Comparison of ENCODE assay signal across 13 mouse cellular contexts in the genomic region with DNA sequence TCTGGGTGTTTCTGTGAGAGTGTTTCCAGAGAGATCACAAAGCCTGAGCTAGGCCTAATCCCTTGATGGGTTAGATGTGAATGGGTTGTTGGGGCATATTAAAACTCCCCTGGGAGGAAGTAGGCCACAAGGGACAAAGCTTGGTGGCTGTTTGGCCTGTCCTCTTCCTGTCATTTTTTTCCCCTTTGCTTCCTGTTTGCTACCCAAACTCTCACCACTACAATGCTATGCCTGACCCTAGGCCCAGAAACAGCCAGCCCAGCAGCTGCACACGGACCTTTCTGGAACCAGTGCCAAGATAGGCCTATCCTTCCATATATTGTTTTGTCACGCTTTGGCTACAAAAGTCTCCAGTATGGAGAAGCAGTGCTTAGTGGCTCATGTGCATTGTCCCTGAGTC. TPM values are rescaled to one million over a fixed set of nuclear protein-coding genes. Genes with fewer than 3 reads are reported as not detected.
A peak's percentile ranks its signal among the peaks of the same experiment; 100 is the strongest.
DNase-seq lines count a peak whose midpoint lies in the region; ATAC-seq and TF ChIP-seq lines count a peak whose summit lies in the region.
"Had no signal": no experiment of that assay in that cellular context is flagged by ENCODE, and none has a peak within 500 bp of the region (broad histone marks: within the 10 kb centered on the region; RNA-seq: fewer than 3 reads in every experiment).

No protein-coding gene starts in this region.

- H3K4me2 ChIP-seq in hindbrain, postnatal 0 days (ENCODE audit: low read depth, low read length), result no peak overlapping the region
- H3K4me2 ChIP-seq in hindbrain, embryonic 13.5 days, result no peak overlapping the region
- no peak overlapping the region for H3K4me2 ChIP-seq in intestine, embryonic 15.5 days (replicated peaks)
- no peak overlapping the region for H3K4me2 ChIP-seq in stomach, embryonic 16.5 days (ENCODE audit: low read depth, low read length)
- H3K4me2 ChIP-seq in hindbrain, embryonic 12.5 days (replicated peaks), result no peak overlapping the region
- H3K4me2 ChIP-seq: forebrain, embryonic 13.5 days; liver, embryonic 15.5 days had no signal

- 0 out of 2 replicates have a peak overlapping the region, but pooled peaks have one; percentile 11 for H3K27ac ChIP-seq in hindbrain, postnatal 0 days
- no peak overlapping the region for H3K27ac ChIP-seq in hindbrain, embryonic 13.5 days
- peak overlapping the region; percentile 61 for H3K27ac ChIP-seq in spleen, adult 2 months (ENCODE audit: insufficient read depth, low read length)
- H3K27ac ChIP-seq in intestine, embryonic 15.5 days, result peak overlapping the region; percentile 17; the same call in 1 of the 2 replicates
- H3K27ac ChIP-seq in stomach, embryonic 16.5 days (ENCODE audit: low read length), result peak overlapping the region; percentile 64
- H3K27ac ChIP-seq in hindbrain, embryonic 12.5 days, result no peak overlapping the region
- H3K27ac ChIP-seq: forebrain, embryonic 13.5 days; liver, embryonic 15.5 days had no signal

- no peak for TF ChIP-seq POLR2A in spleen, adult 2 months (IDR thresholded peaks at IDR 0.05; ENCODE audit: low read depth, low read length)

- DNase-seq in hindbrain, postnatal 0 days (ENCODE audit: low spot score), result no peak
- peak; percentile 36 to 51 for DNase-seq in spleen, adult 2 months (ENCODE audit: low read depth in 1 of 2, low spot score in 2 of 2)
- no peak for DNase-seq in spleen, adult 12 weeks (ENCODE audit: low spot score)
- no peak for DNase-seq in ovary, postnatal 36 days (ENCODE audit: low spot score)
- DNase-seq: embryo, embryonic 11 days; gastrocnemius, postnatal 25 days; retina, postnatal 1 day had no signal

- no peaks in the 10 kb centered on the region for H3K27me3 ChIP-seq in hindbrain, postnatal 0 days (ENCODE audit: insufficient read depth, low read length)
- H3K27me3 ChIP-seq in hindbrain, embryonic 13.5 days, result no peaks in the 10 kb centered on the region
- no peaks in the 10 kb centered on the region for H3K27me3 ChIP-seq in spleen, adult 2 months (ENCODE audit: control insufficient read depth, insufficient read depth, low read length)
- no peaks in the 10 kb centered on the region for H3K27me3 ChIP-seq in intestine, embryonic 15.5 days (replicated peaks)
- no peaks in the 10 kb centered on the region for H3K27me3 ChIP-seq in stomach, embryonic 16.5 days (ENCODE audit: control insufficient read depth, insufficient read depth, low read length)
- no peaks in the 10 kb centered on the region for H3K27me3 ChIP-seq in hindbrain, embryonic 12.5 days
- H3K27me3 ChIP-seq: forebrain, embryonic 13.5 days; liver, embryonic 15.5 days had no signal

- ATAC-seq in hindbrain, postnatal 0 days, result no peak
- no peak for ATAC-seq in hindbrain, embryonic 13.5 days (ENCODE audit: low FRiP score)
- ATAC-seq in intestine, embryonic 15.5 days, result no peak
- ATAC-seq in stomach, embryonic 16.5 days (ENCODE audit: insufficient read depth, low FRiP score), result no peak
- no peak for ATAC-seq in hindbrain, embryonic 12.5 days (ENCODE audit: low FRiP score)
- ATAC-seq: forebrain, embryonic 13.5 days had no signal

- 61% methylated on average over 2 of the region's 2 CpGs for WGBS in hindbrain, postnatal 0 days
- 81% methylated on average over 2 of the region's 2 CpGs for WGBS in hindbrain, embryonic 13.5 days
- 23% methylated on average over 2 of the region's 2 CpGs for WGBS in spleen, adult 2 months
- 66% methylated on average over 2 of the region's 2 CpGs for WGBS in intestine, embryonic 15.5 days
- WGBS in stomach, embryonic 16.5 days, result 54% methylated on average over 2 of the region's 2 CpGs
- 67% methylated on average over 2 of the region's 2 CpGs for WGBS in hindbrain, embryonic 12.5 days

- H3K4me3 ChIP-seq in hindbrain, postnatal 0 days (ENCODE audit: low read length), result no peak overlapping the region
- H3K4me3 ChIP-seq in hindbrain, embryonic 13.5 days, result no peak overlapping the region
- no peak overlapping the region for H3K4me3 ChIP-seq in spleen, adult 2 months (ENCODE audit: extremely low read depth, insufficient read depth, insufficient read length)
- no peak overlapping the region for H3K4me3 ChIP-seq in intestine, embryonic 15.5 days (replicated peaks)
- no peak overlapping the region for H3K4me3 ChIP-seq in stomach, embryonic 16.5 days (replicated peaks; ENCODE audit: low read length)
- no peak overlapping the region for H3K4me3 ChIP-seq in hindbrain, embryonic 12.5 days
- H3K4me3 ChIP-seq: forebrain, embryonic 13.5 days; liver, embryonic 15.5 days had no signal

- no peaks in the 10 kb centered on the region for H3K9me3 ChIP-seq in hindbrain, postnatal 0 days (ENCODE audit: low read length)
- H3K9me3 ChIP-seq in hindbrain, embryonic 13.5 days, result no peaks in the 10 kb centered on the region
- H3K9me3 ChIP-seq in intestine, embryonic 15.5 days, result no peaks in the 10 kb centered on the region
- H3K9me3 ChIP-seq in stomach, embryonic 16.5 days (replicated peaks; ENCODE audit: control insufficient read depth, low read length), result 0 out of 2 replicates have a peak, but pooled peaks cover 3% of the 10 kb centered on the region
- no peaks in the 10 kb centered on the region for H3K9me3 ChIP-seq in hindbrain, embryonic 12.5 days (replicated peaks)
- H3K9me3 ChIP-seq: forebrain, embryonic 13.5 days; liver, embryonic 15.5 days had no signal

- TF ChIP-seq CTCF in hindbrain, postnatal 0 days (IDR thresholded peaks at IDR 0.05; ENCODE audit: low read depth), result no peak
- no peak for TF ChIP-seq CTCF in spleen, adult 2 months (IDR thresholded peaks at IDR 0.05; ENCODE audit: extremely low read depth, insufficient read depth, insufficient read length, insufficient replicate concordance)

- H3K9ac ChIP-seq in hindbrain, postnatal 0 days (replicated peaks; ENCODE audit: low read length), result no peak overlapping the region
- no peak overlapping the region for H3K9ac ChIP-seq in hindbrain, embryonic 13.5 days
- H3K9ac ChIP-seq in intestine, embryonic 15.5 days, result no peak overlapping the region
- H3K9ac ChIP-seq in stomach, embryonic 16.5 days (ENCODE audit: low read length), result no peak overlapping the region
- no peak overlapping the region for H3K9ac ChIP-seq in hindbrain, embryonic 12.5 days
- H3K9ac ChIP-seq: forebrain, embryonic 13.5 days; liver, embryonic 15.5 days had no signal

- H3K36me3 ChIP-seq in hindbrain, postnatal 0 days (ENCODE audit: insufficient read depth, low read length), result 0 out of 2 replicates have a peak, but pooled peaks cover 8% of the 10 kb centered on the region
- H3K36me3 ChIP-seq in hindbrain, embryonic 13.5 days, result peaks cover 38% of the 10 kb centered on the region
- H3K36me3 ChIP-seq in spleen, adult 2 months (ENCODE audit: control insufficient read depth, insufficient read depth, low read length), result peaks cover 7% of the 10 kb centered on the region
- no peaks in the 10 kb centered on the region for H3K36me3 ChIP-seq in intestine, embryonic 15.5 days
- H3K36me3 ChIP-seq in stomach, embryonic 16.5 days (ENCODE audit: control insufficient read depth, insufficient read depth, low read length), result no peaks in the 10 kb centered on the region
- H3K36me3 ChIP-seq in hindbrain, embryonic 12.5 days, result peaks cover 23% of the 10 kb centered on the region

- no peaks in the 10 kb centered on the region for H3K4me1 ChIP-seq in hindbrain, postnatal 0 days (ENCODE audit: insufficient read depth, low read length)
- no peaks in the 10 kb centered on the region for H3K4me1 ChIP-seq in hindbrain, embryonic 13.5 days (replicated peaks)
- peaks cover 14% of the 10 kb centered on the region; the same call in 1 of the 2 replicates for H3K4me1 ChIP-seq in spleen, adult 2 months (ENCODE audit: control insufficient read depth, insufficient read depth, insufficient read length)
- 0 out of 2 replicates have a peak, but pooled peaks cover 2% of the 10 kb centered on the region for H3K4me1 ChIP-seq in intestine, embryonic 15.5 days (replicated peaks)
- H3K4me1 ChIP-seq in stomach, embryonic 16.5 days (ENCODE audit: control insufficient read depth, insufficient read depth, low read length), result peaks cover 7% of the 10 kb centered on the region
- H3K4me1 ChIP-seq in hindbrain, embryonic 12.5 days, result no peaks in the 10 kb centered on the region
- H3K4me1 ChIP-seq: forebrain, embryonic 13.5 days had no signal

RNA-seq across cellular contexts. Expression of a gene that starts 11.0 kb away (rescaled TPM):
- total RNA-seq in hindbrain, postnatal 0 days (2014; rRNA removed), result 35.6 and 38.1 TPM in 2 replicates
- 46.7 and 48.7 TPM in 2 replicates for polyA plus RNA-seq in hindbrain, postnatal 0 days (2015; fragmentation: Nextera tagmentation; extraction: Ambion mirVana)
- polyA plus RNA-seq in hindbrain, embryonic 13.5 days (2015; fragmentation: Nextera tagmentation; extraction: Ambion mirVana), result 52.5 and 52.8 TPM in 2 replicates
- polyA plus RNA-seq in spleen, adult 2 months (2012; rRNA removed), result 10.9 and 15.5 TPM in 2 replicates
- polyA plus RNA-seq in intestine, embryonic 15.5 days (2015; fragmentation: Nextera tagmentation; extraction: Ambion mirVana), result 53.4 and 59.8 TPM in 2 replicates
- 68.7 and 76.4 TPM in 2 replicates for polyA plus RNA-seq in stomach, embryonic 16.5 days (2015; fragmentation: Nextera tagmentation; extraction: Ambion mirVana)
- 57.0 and 62.9 TPM in 2 replicates for polyA plus RNA-seq in hindbrain, embryonic 12.5 days (2016; fragmentation: Nextera tagmentation; extraction: Ambion mirVana)

RNA-seq across cellular contexts. Expression of a gene that starts 33.0 kb away (rescaled TPM):
- total RNA-seq in hindbrain, postnatal 0 days (2014; rRNA removed), result 34.4 and 39.8 TPM in 2 replicates
- 73.7 and 83.0 TPM in 2 replicates for polyA plus RNA-seq in hindbrain, postnatal 0 days (2015; fragmentation: Nextera tagmentation; extraction: Ambion mirVana)
- polyA plus RNA-seq in hindbrain, embryonic 13.5 days (2015; fragmentation: Nextera tagmentation; extraction: Ambion mirVana), result 78.7 and 82.4 TPM in 2 replicates
- 7.1 and 9.8 TPM in 2 replicates for polyA plus RNA-seq in spleen, adult 2 months (2012; rRNA removed)
- polyA plus RNA-seq in intestine, embryonic 15.5 days (2015; fragmentation: Nextera tagmentation; extraction: Ambion mirVana), result 34.1 and 38.7 TPM in 2 replicates
- polyA plus RNA-seq in stomach, embryonic 16.5 days (2015; fragmentation: Nextera tagmentation; extraction: Ambion mirVana), result 32.1 and 33.1 TPM in 2 replicates
- polyA plus RNA-seq in hindbrain, embryonic 12.5 days (2016; fragmentation: Nextera tagmentation; extraction: Ambion mirVana), result 53.3 and 56.0 TPM in 2 replicates

RNA-seq across cellular contexts. Expression of a gene that starts 33.0 kb away (rescaled TPM):
- total RNA-seq in hindbrain, postnatal 0 days (2014; rRNA removed), result 24.9 and 31.4 TPM in 2 replicates
- 43.2 and 52.3 TPM in 2 replicates for polyA plus RNA-seq in hindbrain, postnatal 0 days (2015; fragmentation: Nextera tagmentation; extraction: Ambion mirVana)
- polyA plus RNA-seq in hindbrain, embryonic 13.5 days (2015; fragmentation: Nextera tagmentation; extraction: Ambion mirVana), result 31.3 and 40.2 TPM in 2 replicates
- 18.0 and 22.4 TPM in 2 replicates for polyA plus RNA-seq in spleen, adult 2 months (2012; rRNA removed)
- polyA plus RNA-seq in intestine, embryonic 15.5 days (2015; fragmentation: Nextera tagmentation; extraction: Ambion mirVana), result 51.4 and 65.0 TPM in 2 replicates
- 46.5 and 47.8 TPM in 2 replicates for polyA plus RNA-seq in stomach, embryonic 16.5 days (2015; fragmentation: Nextera tagmentation; extraction: Ambion mirVana)
- polyA plus RNA-seq in hindbrain, embryonic 12.5 days (2016; fragmentation: Nextera tagmentation; extraction: Ambion mirVana), result 23.5 and 34.7 TPM in 2 replicates

RNA-seq across cellular contexts. Expression of a gene that starts 59.2 kb away (rescaled TPM):
- 26.2 and 27.4 TPM in 2 replicates for total RNA-seq in hindbrain, postnatal 0 days (2014; rRNA removed)
- polyA plus RNA-seq in hindbrain, postnatal 0 days (2015; fragmentation: Nextera tagmentation; extraction: Ambion mirVana), result 44.7 and 47.0 TPM in 2 replicates
- polyA plus RNA-seq in hindbrain, embryonic 13.5 days (2015; fragmentation: Nextera tagmentation; extraction: Ambion mirVana), result 28.9 and 31.9 TPM in 2 replicates
- 39.9 and 46.2 TPM in 2 replicates for polyA plus RNA-seq in spleen, adult 2 months (2012; rRNA removed)
- 88.8 and 95.7 TPM in 2 replicates for polyA plus RNA-seq in intestine, embryonic 15.5 days (2015; fragmentation: Nextera tagmentation; extraction: Ambion mirVana)
- polyA plus RNA-seq in stomach, embryonic 16.5 days (2015; fragmentation: Nextera tagmentation; extraction: Ambion mirVana), result 66.0 and 71.7 TPM in 2 replicates
- polyA plus RNA-seq in hindbrain, embryonic 12.5 days (2016; fragmentation: Nextera tagmentation; extraction: Ambion mirVana), result 31.4 and 31.5 TPM in 2 replicates

Comparison
In these comparisons a context has a peak if more than half of its experiments do, and no peak if none do; other contexts are left out.
1. DNase-seq: peak in spleen, adult 2 months (2 of 2); none in hindbrain, postnatal 0 days (single experiment), spleen, adult 12 weeks (single experiment) and ovary, postnatal 36 days (single experiment).
2. H3K27ac ChIP-seq: peak in hindbrain, postnatal 0 days (single experiment), spleen, adult 2 months (single experiment), intestine, embryonic 15.5 days (single experiment) and stomach, embryonic 16.5 days (single experiment); none in hindbrain, embryonic 13.5 days (single experiment) and hindbrain, embryonic 12.5 days (single experiment).